Mouse (Mus musculus): ENCODE measurements around the gene H2-DMa.
"Not testable (repeated sequence)": the region's sequence is repeated elsewhere in the genome, so short reads cannot be mapped to it uniquely, and the experiment has no call there.

Gene H2-DMa

DNA sequence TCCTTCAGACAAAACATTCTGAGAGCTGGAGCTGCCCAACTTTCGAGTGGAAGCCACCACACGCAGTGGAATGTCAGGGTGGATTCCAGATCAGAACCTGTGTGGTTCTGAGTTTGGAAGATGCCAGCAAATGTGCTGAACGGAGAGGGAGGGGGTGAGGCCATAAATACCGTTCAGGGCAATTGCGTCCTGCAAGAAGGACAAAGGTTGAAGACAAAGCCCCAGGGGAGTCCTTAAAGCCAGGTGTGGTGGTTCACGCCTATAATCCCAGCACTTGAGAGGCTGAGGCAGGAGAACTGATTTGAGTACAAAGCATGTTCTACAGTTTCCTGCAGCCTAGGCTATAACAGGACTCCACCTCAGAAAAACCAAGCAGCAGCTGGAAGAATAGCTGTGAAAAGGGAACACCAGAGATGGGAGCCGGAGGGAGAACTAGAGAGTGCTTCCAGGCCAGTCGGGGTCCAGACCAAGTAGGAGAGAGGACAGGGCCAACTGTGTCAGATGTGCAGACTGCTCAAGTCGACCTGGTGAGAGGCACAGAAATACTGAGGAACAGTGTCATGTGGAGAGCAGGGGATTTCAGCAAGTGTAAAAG is 7.6 kb downstream of the H2-DMa start:
- DNase-seq (ENCODE audit: low read depth, low spot score) = no peak

DNA sequence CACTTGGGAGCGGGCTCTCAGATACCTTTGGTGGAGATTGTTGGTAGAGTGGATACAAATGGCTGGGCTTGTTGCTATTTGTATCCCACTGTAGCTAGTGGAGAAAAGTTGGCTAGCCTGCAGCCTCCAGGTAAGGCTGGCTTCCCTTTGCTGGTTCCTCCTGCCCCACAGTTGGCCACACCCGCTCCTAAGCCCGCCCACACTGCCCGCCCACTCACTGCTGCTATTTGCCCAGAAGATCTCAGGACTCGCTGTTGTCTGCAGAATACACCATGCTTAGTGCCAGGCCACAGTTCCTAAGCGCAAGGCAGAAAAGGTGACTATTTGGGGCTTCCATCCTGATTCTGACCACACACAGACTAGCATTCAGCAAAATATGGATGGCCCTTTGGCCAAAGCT is 8.1 kb downstream of the H2-DMa start:
- no peak for DNase-seq (ENCODE audit: low read depth, low spot score)

DNA sequence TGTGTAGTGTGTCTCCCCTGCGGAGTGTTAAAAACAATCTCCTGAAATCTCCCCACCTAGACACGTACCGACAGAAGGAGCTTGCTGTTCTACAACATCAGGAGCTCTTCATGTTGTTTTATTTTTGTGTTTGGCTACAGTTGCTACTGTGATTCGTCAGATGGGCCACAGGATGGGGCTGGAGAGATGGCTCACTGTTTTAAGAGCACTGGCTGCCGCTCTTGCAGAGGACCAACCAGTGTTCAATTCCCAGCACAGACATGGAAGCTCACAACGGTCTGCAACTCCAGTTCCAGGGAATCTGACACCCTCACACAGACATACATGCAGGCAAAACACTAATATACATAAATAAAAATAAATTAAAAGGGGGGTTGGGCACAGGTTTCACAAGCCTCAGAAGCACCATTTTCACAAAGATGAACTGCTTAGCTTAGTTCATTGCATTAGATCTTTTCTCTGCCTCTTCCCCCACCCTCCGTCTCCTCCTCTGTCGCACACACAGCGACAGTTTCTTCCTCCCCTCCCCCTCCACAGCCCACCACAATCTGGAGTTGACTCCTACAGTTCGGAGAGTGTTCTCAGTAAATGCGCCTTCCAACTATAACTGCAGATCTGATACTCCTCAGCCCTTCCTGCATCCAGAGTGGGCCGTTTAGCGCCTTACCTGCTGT is 9.1 kb downstream of the H2-DMa start:
- no peak for DNase-seq (ENCODE audit: low read depth, low spot score)

GRCm38 (mm10) chr17:34128944-34129791 is 9.8 kb downstream of the H2-DMa start:
- DNase-seq (ENCODE audit: low read depth, low spot score) = no peak

- DNase-seq (ENCODE audit: low read depth, low spot score) = no peak
Observed at GRCm38 (mm10) chr17:34130073-34130947, 11.0 kb downstream of the H2-DMa start.

DNA sequence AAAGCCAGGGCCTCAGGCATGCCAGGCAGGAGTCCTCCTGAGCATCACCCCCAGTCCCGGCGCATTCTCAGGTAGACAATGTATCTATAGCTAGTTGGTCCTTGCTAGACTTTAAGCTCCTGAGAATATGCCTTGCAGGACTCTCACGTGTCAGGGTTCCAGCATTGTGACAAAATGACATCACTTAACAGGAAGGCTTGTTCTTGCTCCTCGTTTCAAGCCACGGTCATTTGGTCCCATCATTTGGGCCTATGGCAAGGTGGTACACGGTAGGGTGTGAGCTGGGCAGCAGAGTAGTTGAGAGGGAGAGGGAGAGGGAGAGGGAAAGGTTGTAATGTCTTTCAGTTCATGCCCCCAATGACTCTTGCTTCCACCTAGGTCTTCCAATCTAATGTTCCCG is 12.6 kb downstream of the H2-DMa start:
- DNase-seq (ENCODE audit: low read depth, low spot score) = no peak

GRCm38 (mm10) chr17:34133289-34133688 is 13.9 kb downstream of the H2-DMa start:
- no peak for DNase-seq (ENCODE audit: low read depth, low spot score)

DNA sequence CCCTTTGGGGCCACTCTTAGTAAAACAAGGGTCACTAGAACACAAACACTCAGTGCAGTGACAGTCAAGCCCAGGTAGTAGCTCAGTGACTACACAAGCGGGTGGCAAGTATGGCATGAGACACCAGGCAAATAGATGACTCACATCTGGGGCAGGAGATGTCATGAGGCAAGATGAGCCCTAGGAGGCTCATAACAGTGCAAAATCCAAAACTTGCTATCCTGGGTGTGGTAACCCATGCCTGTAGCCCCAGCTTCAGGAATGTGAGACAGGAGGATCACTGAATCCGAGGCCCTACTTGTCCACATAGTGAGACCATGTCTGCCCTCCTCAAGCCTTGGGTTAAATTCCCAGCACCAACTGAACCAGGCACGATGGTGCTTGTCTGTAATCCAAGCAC is 15.1 kb downstream of the H2-DMa start:
- DNase-seq (ENCODE audit: low read depth, low spot score) = no peak

GRCm38 (mm10) chr17:34135297-34136224 is 16.2 kb downstream of the H2-DMa start:
- peak; percentile 92 for DNase-seq (ENCODE audit: low read depth, low spot score)

- no peak for DNase-seq (ENCODE audit: low read depth, low spot score)
Observed at GRCm38 (mm10) chr17:34137601-34138000, 18.3 kb downstream of the H2-DMa start.

DNA sequence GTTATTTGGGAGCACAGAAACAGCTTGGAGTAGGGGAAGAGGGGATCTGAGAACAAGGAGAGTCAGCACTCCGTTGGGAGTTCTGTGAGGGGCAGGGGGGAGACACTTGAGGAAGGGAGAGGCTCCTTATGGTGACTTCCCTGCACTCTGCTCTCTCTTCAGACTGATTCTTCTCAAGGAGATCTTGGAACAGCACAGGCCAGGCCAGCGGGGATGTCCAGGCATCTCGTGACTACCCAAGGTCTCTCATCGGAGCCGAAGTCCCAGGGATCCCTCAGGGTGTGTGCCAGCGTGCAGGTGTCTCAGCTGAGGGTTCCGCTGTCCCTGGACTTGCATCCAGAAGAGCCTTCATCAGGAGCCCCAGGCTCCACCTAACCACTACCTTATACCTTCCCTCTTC is 19.3 kb downstream of the H2-DMa start:
- no peak for DNase-seq (ENCODE audit: low read depth, low spot score)

DNA sequence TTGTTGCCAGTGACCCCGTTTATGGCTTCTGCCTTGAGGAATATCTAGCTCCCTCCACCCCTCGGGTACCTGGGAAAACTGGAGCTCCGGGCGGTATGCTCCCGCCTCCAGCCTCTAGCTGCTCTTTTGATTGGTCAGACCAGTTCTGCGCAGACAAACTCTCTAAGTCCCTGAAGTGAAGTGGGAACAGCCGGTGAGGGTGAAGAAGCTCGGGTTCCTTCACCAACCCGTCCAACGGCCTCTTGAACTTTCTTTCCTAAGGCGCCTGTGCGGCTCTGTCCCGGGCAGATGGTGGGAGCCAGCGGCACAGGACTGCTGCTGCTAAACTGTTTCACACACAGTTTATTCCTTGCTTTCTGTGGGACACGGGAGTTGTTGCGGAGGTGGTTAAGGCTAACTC is 20.1 kb downstream of the H2-DMa start:
- DNase-seq (ENCODE audit: low read depth, low spot score) = no peak

DNA sequence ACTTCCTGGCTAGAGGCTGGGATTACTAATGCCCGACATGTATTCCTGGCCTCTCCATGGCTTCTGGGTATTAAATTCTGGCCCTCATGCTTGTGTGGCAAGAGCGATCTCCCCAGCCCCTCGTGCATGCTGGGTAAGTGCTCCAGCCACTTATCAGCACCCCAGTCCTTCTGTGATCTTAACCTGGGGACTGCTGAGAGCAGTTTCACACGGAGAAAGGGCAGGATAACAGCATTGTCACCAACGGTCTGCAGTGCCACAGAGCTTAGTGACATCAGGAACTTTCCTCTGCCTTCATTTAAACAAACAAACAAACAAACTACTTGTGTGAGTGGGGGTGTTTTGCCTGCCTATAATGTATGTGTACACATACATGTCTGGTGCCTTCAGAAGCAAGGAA is 20.9 kb downstream of the H2-DMa start:
- DNase-seq (ENCODE audit: low read depth, low spot score) = no peak

- no peak for DNase-seq (ENCODE audit: low read depth, low spot score)
Observed at GRCm38 (mm10) chr17:34141448-34141847, 22.1 kb downstream of the H2-DMa start.

GRCm38 (mm10) chr17:34142456-34143010 is 23.2 kb downstream of the H2-DMa start:
- DNase-seq (ENCODE audit: low read depth, low spot score) = no peak

GRCm38 (mm10) chr17:34143033-34143432 is 23.7 kb downstream of the H2-DMa start, which contains the start of gene H2-DMb2:
Gene H2-DMb2, plus strand, starts transcription at chr17:34143307.
- DNase-seq (ENCODE audit: low read depth, low spot score) = no peak

- DNase-seq (ENCODE audit: low read depth, low spot score) = no peak
Observed at GRCm38 (mm10) chr17:34143461-34143860, 24.1 kb downstream of the H2-DMa start.

GRCm38 (mm10) chr17:34144221-34144620 is 24.9 kb downstream of the H2-DMa start:
- DNase-seq (ENCODE audit: low read depth, low spot score) = not testable (repeated sequence)

DNA sequence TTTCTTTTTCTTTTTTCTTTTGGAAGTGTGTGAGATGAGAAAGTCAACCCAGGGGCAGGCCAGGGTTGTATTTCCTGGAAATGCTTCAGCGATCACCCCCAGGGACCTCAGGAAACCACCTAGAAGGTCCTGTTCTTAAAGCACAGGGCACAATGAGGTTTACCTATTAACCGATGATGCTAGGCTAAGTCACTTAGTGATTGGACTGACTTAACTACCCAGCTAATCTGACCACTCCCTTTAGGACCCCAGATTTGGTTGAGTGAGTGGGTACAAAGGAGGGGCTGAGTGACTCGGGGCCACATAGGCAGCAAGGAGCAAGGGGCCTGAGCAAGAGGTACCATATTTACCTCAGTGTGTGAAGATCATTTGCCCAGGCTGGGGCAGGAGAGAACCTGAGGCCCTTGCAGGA is 25.6 kb downstream of the H2-DMa start:
- DNase-seq (ENCODE audit: low read depth, low spot score) = no peak

GRCm38 (mm10) chr17:34152923-34153322 is 33.6 kb downstream of the H2-DMa start, which contains the start of gene H2-DMb1:
Gene H2-DMb1, plus strand, starts transcription at chr17:34153072.
- DNase-seq (ENCODE audit: low read depth, low spot score) = no peak
